Mouse (Mus musculus): ENCODE results near the gene Terb1. TPM values are rescaled to one million over a fixed set of nuclear protein-coding genes. Genes with fewer than 3 reads are reported as not detected.

The Terb1 gene
- polyA plus RNA-seq (2015; fragmentation: Nextera tagmentation; extraction: Ambion mirVana) = 0.07 and 0.21 TPM in 2 replicates

DNA sequence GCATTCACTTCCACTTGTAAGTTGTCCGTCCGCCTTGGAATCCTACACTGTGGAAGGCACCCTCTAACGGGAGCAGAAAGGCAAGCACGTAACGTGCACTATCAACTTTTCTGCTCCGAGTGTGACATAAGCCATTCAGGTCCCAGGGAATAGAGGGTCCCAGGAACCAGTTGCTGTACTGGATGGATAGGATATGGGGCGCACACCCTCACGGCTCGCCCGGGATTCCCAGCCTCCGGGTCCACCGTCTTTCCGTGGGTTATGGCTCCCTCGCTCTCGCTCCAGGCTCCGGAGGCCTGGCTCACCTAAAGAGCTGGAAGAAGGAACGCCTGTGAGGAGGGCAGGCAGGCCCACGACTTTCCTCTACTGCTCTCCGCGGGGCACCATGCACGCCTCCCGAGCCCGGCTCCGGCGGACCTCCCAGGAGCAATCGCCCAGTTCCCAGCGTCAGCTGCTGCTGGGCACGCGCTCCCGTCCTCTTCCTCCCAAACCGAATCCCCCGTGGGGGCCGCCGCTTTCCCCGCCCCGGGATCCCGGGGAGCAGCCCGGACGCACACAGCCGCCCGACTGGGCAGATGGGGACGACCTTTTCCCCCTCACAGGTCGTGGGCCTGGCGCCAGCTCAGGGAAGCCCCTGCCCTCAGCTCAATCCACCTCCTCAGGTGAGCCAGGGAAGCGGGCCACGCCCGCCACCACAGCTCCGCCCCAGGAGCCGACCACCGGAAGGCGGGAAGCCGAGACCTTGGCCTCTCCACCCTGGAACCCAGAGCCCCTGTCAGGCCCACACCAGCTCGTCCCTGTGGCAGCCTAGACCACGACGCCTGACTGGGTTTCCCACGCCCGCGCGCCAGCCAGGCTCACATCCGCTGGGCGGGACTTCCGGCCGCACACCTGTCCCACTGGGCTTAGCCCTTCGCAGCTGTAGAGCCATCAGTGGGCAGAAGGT lies at the start of gene Terb1:
Gene Terb1 (minus strand): TSS at position 850 of the 946 bp plus-strand sequence.
- Histone ChIP-seq H3K9me3 (ENCODE audit: control insufficient read depth, low read length) (no peaks in the 10 kb centered on the region), H3K4me2 (ENCODE audit: low read depth, low read length) (peak within 1 kb of the TSS; percentile 96), H3K4me1 (ENCODE audit: control insufficient read depth, insufficient read depth, low read length) (peaks cover 2% of the 10 kb centered on the region; the same call in 1 of the 2 replicates), H3K27ac (ENCODE audit: low read length) (no peak within 1 kb of the TSS), H3K4me3 (ENCODE audit: low read length) (peak within 1 kb of the TSS; percentile 59), H3K9ac (ENCODE audit: low read depth, low read length) (peak within 1 kb of the TSS; percentile 76), H3K27me3 (replicated peaks; ENCODE audit: control insufficient read depth, insufficient read depth, low read length) (no peaks in the 10 kb centered on the region), H3K36me3 (ENCODE audit: control insufficient read depth, insufficient read depth, low read length) (0 out of 2 replicates have a peak, but pooled peaks cover 3% of the 10 kb centered on the region)
- ATAC-seq = peak; percentile 92
- whole genome bisulfite sequencing = 2% methylated on average over 64 of the region's 64 CpGs

DNA sequence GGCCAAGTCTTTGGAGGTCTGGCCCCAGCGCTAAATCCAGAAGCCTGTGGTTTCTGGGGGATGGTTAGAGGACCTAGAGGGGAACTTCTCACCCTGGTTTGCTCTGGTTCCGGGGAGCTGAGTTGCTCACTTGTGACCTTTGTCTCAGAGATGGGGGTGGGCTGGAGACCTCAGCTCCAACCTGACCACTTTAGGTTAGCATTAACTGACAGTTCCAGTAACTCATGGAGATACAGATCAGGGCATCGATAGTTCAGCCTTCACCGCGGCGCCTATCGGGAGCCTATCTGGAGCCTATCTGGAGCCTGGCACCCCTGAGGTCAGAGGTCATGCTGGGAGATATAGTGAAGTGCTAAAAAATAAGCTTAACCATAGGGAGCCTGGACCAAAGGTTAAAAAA lies 47.5 kb upstream of the Terb1 start:
- no peak overlapping the region for H3K4me2 ChIP-seq (ENCODE audit: low read depth, low read length)
- 51% methylated on average over 7 of the region's 7 CpGs for WGBS
- H3K4me1 ChIP-seq (ENCODE audit: control insufficient read depth, insufficient read depth, low read length) = no peaks in the 10 kb centered on the region
- no peak overlapping the region for H3K27ac ChIP-seq (ENCODE audit: low read length)
- no peak for ATAC-seq
- H3K36me3 ChIP-seq (ENCODE audit: control insufficient read depth, insufficient read depth, low read length) = no peaks in the 10 kb centered on the region
- H3K9me3 ChIP-seq (ENCODE audit: control insufficient read depth, low read length) = no peaks in the 10 kb centered on the region
- no peaks in the 10 kb centered on the region for H3K27me3 ChIP-seq (replicated peaks; ENCODE audit: control insufficient read depth, insufficient read depth, low read length)
- H3K9ac ChIP-seq (ENCODE audit: low read depth, low read length) = no peak overlapping the region
- no peak overlapping the region for H3K4me3 ChIP-seq (ENCODE audit: low read length)

DNA sequence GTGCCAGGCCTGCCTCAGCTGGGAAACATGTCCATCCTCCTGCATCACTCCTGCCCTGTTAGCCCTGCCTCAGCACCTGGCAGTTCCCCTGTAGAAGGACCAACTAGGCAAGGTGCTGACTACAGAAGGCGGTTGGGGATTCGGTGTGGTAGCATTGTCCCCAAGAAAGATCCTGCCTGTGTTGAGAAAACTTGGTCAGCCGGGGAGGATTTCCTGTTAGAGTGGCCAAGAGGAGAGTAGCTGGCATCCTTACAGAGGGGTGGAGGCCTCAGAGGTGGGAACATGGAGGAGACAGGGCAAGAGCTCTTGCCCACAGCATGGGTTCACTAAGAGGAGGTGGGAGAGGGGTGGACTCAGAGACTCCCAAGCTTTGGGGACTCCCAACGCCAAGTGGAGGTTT lies 45.5 kb upstream of the Terb1 start:
- H3K27me3 ChIP-seq (replicated peaks; ENCODE audit: control insufficient read depth, insufficient read depth, low read length) = no peaks in the 10 kb centered on the region
- no peak overlapping the region for H3K9ac ChIP-seq (ENCODE audit: low read depth, low read length)
- no peaks in the 10 kb centered on the region for H3K4me1 ChIP-seq (ENCODE audit: control insufficient read depth, insufficient read depth, low read length)
- H3K4me3 ChIP-seq (ENCODE audit: low read length) = no peak overlapping the region
- H3K36me3 ChIP-seq (ENCODE audit: control insufficient read depth, insufficient read depth, low read length) = no peaks in the 10 kb centered on the region
- H3K4me2 ChIP-seq (ENCODE audit: low read depth, low read length) = no peak overlapping the region
- no peak for ATAC-seq
- no peaks in the 10 kb centered on the region for H3K9me3 ChIP-seq (ENCODE audit: control insufficient read depth, low read length)
- H3K27ac ChIP-seq (ENCODE audit: low read length) = no peak overlapping the region
- WGBS = 83% methylated on average over 4 of the region's 4 CpGs

DNA sequence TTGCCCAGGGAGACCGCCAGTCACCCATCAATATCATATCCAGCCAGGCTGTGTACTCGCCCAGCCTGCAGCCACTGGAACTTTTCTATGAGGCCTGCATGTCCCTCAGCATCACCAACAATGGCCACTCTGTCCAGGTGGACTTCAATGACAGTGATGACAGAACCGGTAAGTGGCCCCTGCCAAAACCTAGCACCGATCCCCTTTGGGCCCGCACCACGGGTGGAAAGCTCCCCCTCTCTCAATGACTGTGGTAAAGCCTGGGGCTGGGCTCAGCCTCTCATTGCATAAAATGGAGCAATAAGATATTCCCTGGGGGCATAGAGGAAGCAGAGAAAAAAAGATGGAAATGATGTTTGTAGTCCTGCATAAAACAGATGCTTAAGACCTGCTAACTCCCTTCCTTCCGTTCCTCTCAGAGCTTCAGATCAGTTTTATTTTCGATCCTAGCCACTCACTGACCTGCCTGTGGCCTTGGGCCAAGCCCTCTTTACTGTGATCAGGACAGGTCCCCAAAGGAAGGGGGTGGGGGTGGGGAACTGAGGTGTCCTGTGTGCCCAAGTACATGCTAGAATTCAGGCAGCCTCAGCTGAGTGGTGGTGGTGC lies 33.8 kb upstream of the Terb1 start:
- Histone ChIP-seq H3K4me1 (ENCODE audit: control insufficient read depth, insufficient read depth, low read length) (peaks cover 9% of the 10 kb centered on the region; the same call in 1 of the 2 replicates), H3K27ac (ENCODE audit: low read length) (no peak overlapping the region), H3K4me3 (ENCODE audit: low read length) (no peak overlapping the region), H3K4me2 (ENCODE audit: low read depth, low read length) (no peak overlapping the region), H3K9ac (ENCODE audit: low read depth, low read length) (no peak overlapping the region), H3K27me3 (replicated peaks; ENCODE audit: control insufficient read depth, insufficient read depth, low read length) (peaks cover 48% of the 10 kb centered on the region), H3K36me3 (ENCODE audit: control insufficient read depth, insufficient read depth, low read length) (no peaks in the 10 kb centered on the region), H3K9me3 (ENCODE audit: control insufficient read depth, low read length) (no peaks in the 10 kb centered on the region)
- ATAC-seq = no peak
- 82% methylated on average over 8 of the region's 8 CpGs for WGBS

DNA sequence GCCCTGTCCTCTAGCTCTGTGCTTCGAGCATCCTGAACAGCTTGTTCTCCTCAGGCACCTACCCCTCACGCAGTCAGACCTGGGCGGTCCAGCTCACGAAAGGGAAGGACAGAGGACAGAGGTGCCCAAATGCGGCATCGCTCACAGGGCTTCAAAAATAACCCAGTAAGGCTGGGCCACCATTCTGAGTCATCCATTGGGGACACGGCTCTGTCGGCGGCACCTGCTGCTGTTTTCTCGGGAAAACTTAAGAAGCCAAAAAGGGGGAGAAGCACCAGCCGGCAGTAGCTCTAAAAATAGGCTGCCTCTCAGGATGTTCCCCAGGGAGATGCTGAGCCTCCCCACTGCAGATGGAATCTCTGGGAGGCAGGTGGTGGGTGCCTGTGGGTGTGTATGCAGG lies 32.5 kb upstream of the Terb1 start:
- no peak overlapping the region for H3K4me2 ChIP-seq (ENCODE audit: low read depth, low read length)
- H3K9me3 ChIP-seq (ENCODE audit: control insufficient read depth, low read length) = no peaks in the 10 kb centered on the region
- peaks cover 9% of the 10 kb centered on the region; the same call in 1 of the 2 replicates for H3K4me1 ChIP-seq (ENCODE audit: control insufficient read depth, insufficient read depth, low read length)
- peaks cover 48% of the 10 kb centered on the region for H3K27me3 ChIP-seq (replicated peaks; ENCODE audit: control insufficient read depth, insufficient read depth, low read length)
- H3K9ac ChIP-seq (ENCODE audit: low read depth, low read length) = no peak overlapping the region
- H3K36me3 ChIP-seq (ENCODE audit: control insufficient read depth, insufficient read depth, low read length) = no peaks in the 10 kb centered on the region
- no peak for ATAC-seq
- 17% methylated on average over 11 of the region's 11 CpGs for WGBS
- H3K4me3 ChIP-seq (ENCODE audit: low read length) = no peak overlapping the region
- H3K27ac ChIP-seq (ENCODE audit: low read length) = no peak overlapping the region

DNA sequence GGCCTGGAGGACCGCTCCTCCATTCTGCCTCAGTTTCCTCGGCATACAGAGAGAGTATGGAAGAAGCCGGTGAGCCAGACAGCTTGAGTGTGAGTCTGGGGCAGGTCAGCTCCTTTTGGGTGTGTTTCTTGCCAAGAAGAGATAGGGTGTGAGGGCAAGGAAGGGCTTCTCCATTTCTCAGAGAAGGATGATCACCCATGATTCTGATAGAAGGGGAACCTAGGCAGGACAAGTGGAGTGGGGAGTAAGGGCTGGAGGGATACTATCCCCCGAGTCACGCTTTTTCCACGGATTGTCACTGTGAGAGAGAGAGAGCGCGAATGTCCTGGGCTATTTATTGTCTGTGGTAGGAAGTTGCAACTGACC lies 31.8 kb upstream of the Terb1 start:
- Histone ChIP-seq H3K27me3 (replicated peaks; ENCODE audit: control insufficient read depth, insufficient read depth, low read length) (peaks cover 48% of the 10 kb centered on the region), H3K4me3 (ENCODE audit: low read length) (peak overlapping the region; percentile 58), H3K27ac (ENCODE audit: low read length) (no peak overlapping the region), H3K4me1 (ENCODE audit: control insufficient read depth, insufficient read depth, low read length) (peaks cover 9% of the 10 kb centered on the region; the same call in 1 of the 2 replicates), H3K9ac (ENCODE audit: low read depth, low read length) (peak overlapping the region; percentile 61; the same call in 1 of the 2 replicates), H3K4me2 (ENCODE audit: low read depth, low read length) (peak overlapping the region; percentile 99), H3K36me3 (ENCODE audit: control insufficient read depth, insufficient read depth, low read length) (no peaks in the 10 kb centered on the region), H3K9me3 (ENCODE audit: control insufficient read depth, low read length) (no peaks in the 10 kb centered on the region)
- WGBS = 12% methylated on average over 8 of the region's 8 CpGs
- ATAC-seq = no peak

DNA sequence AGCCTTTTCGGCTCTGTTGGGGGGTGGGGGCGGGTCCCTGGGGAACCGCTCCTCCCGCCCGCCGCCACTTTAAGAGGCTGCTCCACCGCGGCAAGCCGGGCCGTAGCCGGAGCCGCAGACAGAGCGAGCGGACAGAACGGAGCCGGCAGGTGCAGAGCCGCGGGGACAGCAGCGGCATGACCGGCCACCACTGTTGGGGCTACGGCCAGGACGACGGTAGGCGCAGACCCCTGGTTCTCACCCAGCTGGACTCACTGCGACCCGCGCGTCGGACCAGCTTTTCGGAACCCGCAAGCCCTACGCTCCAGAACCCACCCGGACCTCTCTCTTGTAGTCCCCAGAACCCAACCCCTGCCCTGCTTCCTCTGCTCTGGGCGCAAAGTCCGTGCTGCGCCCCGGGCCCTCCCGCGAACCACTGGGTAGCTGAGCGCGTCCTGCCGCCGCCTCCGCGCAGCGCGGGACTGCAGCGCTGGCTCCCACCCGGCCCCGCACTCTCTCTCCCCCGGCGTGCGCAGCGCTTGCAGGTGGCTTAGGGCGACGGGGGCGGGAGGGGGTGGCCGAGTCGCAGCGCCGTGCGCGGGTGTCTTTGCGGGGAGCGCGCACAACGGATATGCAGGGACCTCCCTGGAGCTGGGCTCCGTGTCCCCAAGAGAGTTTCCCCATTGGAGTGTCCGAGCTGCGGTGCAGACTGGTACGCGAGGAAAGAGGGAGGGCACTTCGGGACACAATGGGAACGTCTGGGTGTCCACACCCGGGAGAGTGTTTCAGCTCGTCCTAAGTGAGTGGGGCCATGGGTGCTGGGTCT lies 31.2 kb upstream of the Terb1 start:
- no peaks in the 10 kb centered on the region for H3K36me3 ChIP-seq (ENCODE audit: control insufficient read depth, insufficient read depth, low read length)
- H3K4me2 ChIP-seq (ENCODE audit: low read depth, low read length) = peak overlapping the region; percentile 99
- no peak overlapping the region for H3K27ac ChIP-seq (ENCODE audit: low read length)
- ATAC-seq = peak; percentile 57
- peak overlapping the region; percentile 61 for H3K9ac ChIP-seq (ENCODE audit: low read depth, low read length)
- 1% methylated on average over 76 of the region's 76 CpGs for WGBS
- peak overlapping the region; percentile 58 for H3K4me3 ChIP-seq (ENCODE audit: low read length)
- peaks cover 48% of the 10 kb centered on the region for H3K27me3 ChIP-seq (replicated peaks; ENCODE audit: control insufficient read depth, insufficient read depth, low read length)
- H3K9me3 ChIP-seq (ENCODE audit: control insufficient read depth, low read length) = no peaks in the 10 kb centered on the region
- peaks cover 9% of the 10 kb centered on the region; the same call in 1 of the 2 replicates for H3K4me1 ChIP-seq (ENCODE audit: control insufficient read depth, insufficient read depth, low read length)

DNA sequence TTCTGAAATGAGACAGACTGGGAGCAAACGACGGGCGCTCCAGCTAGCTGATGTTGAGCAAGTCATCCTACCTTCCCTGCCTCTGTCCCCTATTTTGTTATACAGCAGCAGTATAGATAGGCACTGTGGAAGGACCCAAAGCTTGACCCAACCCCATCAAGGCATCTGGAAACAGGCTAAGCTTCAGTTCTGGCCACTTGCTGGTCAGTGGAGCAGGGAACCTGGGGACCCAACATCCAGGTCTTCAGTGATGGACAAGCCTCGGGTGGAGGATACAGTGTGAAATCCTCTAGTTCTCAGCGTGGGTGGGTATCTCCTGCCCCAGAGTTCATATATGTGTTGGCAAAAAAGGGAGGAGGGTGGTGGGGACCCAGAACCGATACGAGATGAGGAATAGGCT lies 30.5 kb upstream of the Terb1 start:
- Histone ChIP-seq H3K4me3 (ENCODE audit: low read length) (peak overlapping the region; percentile 58), H3K4me1 (ENCODE audit: control insufficient read depth, insufficient read depth, low read length) (peaks cover 13% of the 10 kb centered on the region), H3K27me3 (replicated peaks; ENCODE audit: control insufficient read depth, insufficient read depth, low read length) (peaks cover 48% of the 10 kb centered on the region), H3K27ac (ENCODE audit: low read length) (no peak overlapping the region), H3K9me3 (ENCODE audit: control insufficient read depth, low read length) (no peaks in the 10 kb centered on the region), H3K9ac (ENCODE audit: low read depth, low read length) (no peak overlapping the region), H3K36me3 (ENCODE audit: control insufficient read depth, insufficient read depth, low read length) (no peaks in the 10 kb centered on the region), H3K4me2 (ENCODE audit: low read depth, low read length) (peak overlapping the region; percentile 99)
- no peak for ATAC-seq
- WGBS = 38% methylated on average over 7 of the region's 7 CpGs

DNA sequence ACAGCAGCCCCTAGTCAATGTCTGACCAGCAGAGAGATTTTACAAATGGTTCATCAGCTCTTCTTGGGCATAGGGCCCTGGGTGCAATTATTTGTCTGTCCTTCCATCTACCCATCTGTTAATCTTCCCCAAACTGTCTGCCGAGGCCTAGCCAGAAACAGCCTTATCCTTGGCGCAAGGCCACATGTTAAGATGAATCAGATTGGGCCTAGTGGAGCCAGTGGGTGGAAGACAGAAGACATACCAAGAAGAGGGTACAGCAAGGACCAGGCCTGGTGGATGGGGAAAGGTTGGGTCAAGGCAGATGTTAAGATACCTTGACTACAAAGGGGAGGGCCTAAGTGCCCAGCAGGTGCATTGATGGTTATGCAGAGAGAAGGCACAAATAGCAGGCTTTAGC lies 29.9 kb upstream of the Terb1 start:
- Histone ChIP-seq H3K36me3 (ENCODE audit: control insufficient read depth, insufficient read depth, low read length) (no peaks in the 10 kb centered on the region), H3K27ac (ENCODE audit: low read length) (no peak overlapping the region), H3K27me3 (replicated peaks; ENCODE audit: control insufficient read depth, insufficient read depth, low read length) (peaks cover 48% of the 10 kb centered on the region), H3K9ac (ENCODE audit: low read depth, low read length) (no peak overlapping the region), H3K4me1 (ENCODE audit: control insufficient read depth, insufficient read depth, low read length) (peaks cover 19% of the 10 kb centered on the region), H3K4me2 (ENCODE audit: low read depth, low read length) (no peak overlapping the region), H3K4me3 (ENCODE audit: low read length) (no peak overlapping the region), H3K9me3 (ENCODE audit: control insufficient read depth, low read length) (no peaks in the 10 kb centered on the region)
- no peak for ATAC-seq
- WGBS = 93% methylated on average over 2 of the region's 2 CpGs
